Mouse (Mus musculus): ENCODE data around the gene Rhot2. TPM values are rescaled to one million over a fixed set of nuclear protein-coding genes. Genes with fewer than 3 reads are reported as not detected.
"Not testable (repeated sequence)": the region's sequence is repeated elsewhere in the genome, so short reads cannot be mapped to it uniquely, and the experiment has no call there.

Gene Rhot2
- total RNA-seq, 2 experiments from 2014 or later, result 103 to 105 TPM

GRCm38 (mm10) chr17:25824362-25825142, 20.1 kb downstream of the Rhot2 start:
- H3K27ac ChIP-seq, result no peak overlapping the region
- no peak for TF ChIP-seq CTCF (IDR thresholded peaks at IDR 0.05)

GRCm38 (mm10) chr17:25823452-25823851, 21.2 kb downstream of the Rhot2 start, which contains the start of gene Wdr24:
TSS of gene Wdr24 (plus strand) at chr17:25823627.
- H3K27ac ChIP-seq, result peak within 1 kb of the TSS; percentile 75
- H3K4me3 ChIP-seq, result peak within 1 kb of the TSS; percentile 72
- DNase-seq (ENCODE audit: extremely low spot score in 1 of 2, low spot score in 2 of 2), result peak; percentile 77 to 78
- TF ChIP-seq CTCF (IDR thresholded peaks at IDR 0.05), result no peak
- intact Hi-C loops (cut with DNase I), result no loop called here

More at GRCm38 (mm10) chr17:25824362-25825142, 20.1 kb downstream of the Rhot2 start:
- no peak for DNase-seq (ENCODE audit: extremely low spot score in 1 of 2, low spot score in 2 of 2)
- peak overlapping the region; percentile 72 for H3K4me3 ChIP-seq
- intact Hi-C loops (cut with DNase I), result no loop called here

GRCm38 (mm10) chr17:25818851-25819780, 25.5 kb downstream of the Rhot2 start:
- H3K27ac ChIP-seq, result no peak overlapping the region
- TF ChIP-seq CTCF (IDR thresholded peaks at IDR 0.05), result no peak
- intact Hi-C loops (cut with DNase I), result no loop called here
- H3K4me3 ChIP-seq, result no peak overlapping the region
- no peak for DNase-seq (ENCODE audit: extremely low spot score in 1 of 2, low spot score in 2 of 2)

GRCm38 (mm10) chr17:25817662-25818061, 27.0 kb downstream of the Rhot2 start:
- intact Hi-C loops (cut with DNase I), result no loop called here
- no peak for DNase-seq (ENCODE audit: extremely low spot score in 1 of 2, low spot score in 2 of 2)
- H3K4me3 ChIP-seq, result no peak overlapping the region
- H3K27ac ChIP-seq, result 0 out of 2 replicates have a peak overlapping the region, but pooled peaks have one; percentile 11
- TF ChIP-seq CTCF (IDR thresholded peaks at IDR 0.05), result no peak

- Histone ChIP-seq H3K27ac (peak overlapping the region; percentile 89), H3K4me3 (peak overlapping the region; percentile 29)
- peak; percentile 56 for TF ChIP-seq CTCF (IDR thresholded peaks at IDR 0.05)
- intact Hi-C loops (cut with DNase I), result no loop called here
- peak; percentile 81 to 87 for DNase-seq (ENCODE audit: extremely low spot score in 1 of 2, low spot score in 2 of 2)
These were observed 31.2 kb downstream of the Rhot2 start for GRCm38 (mm10) chr17:25813471-25813870.

- Histone ChIP-seq H3K27ac (peak overlapping the region; percentile 99), H3K4me3 (peak overlapping the region; percentile 63)
- no peak for DNase-seq (ENCODE audit: extremely low spot score in 1 of 2, low spot score in 2 of 2)
- intact Hi-C loops (cut with DNase I), result no loop called here
- no peak for TF ChIP-seq CTCF (IDR thresholded peaks at IDR 0.05)
These were observed 33.8 kb downstream of the Rhot2 start for GRCm38 (mm10) chr17:25810890-25811289.

- TF ChIP-seq CTCF (IDR thresholded peaks at IDR 0.05), result no peak; the same call in 1 of the 2 replicates
- intact Hi-C loops (cut with DNase I), result no loop called here
- peak overlapping the region; percentile 63 for H3K4me3 ChIP-seq
- peak in 1 of 2 experiments; percentile 54 for DNase-seq (ENCODE audit: extremely low spot score in 1 of 2, low spot score in 2 of 2)
- H3K27ac ChIP-seq, result peak overlapping the region; percentile 99
These were observed 34.9 kb downstream of the Rhot2 start for GRCm38 (mm10) chr17:25809606-25810340.

DNA sequence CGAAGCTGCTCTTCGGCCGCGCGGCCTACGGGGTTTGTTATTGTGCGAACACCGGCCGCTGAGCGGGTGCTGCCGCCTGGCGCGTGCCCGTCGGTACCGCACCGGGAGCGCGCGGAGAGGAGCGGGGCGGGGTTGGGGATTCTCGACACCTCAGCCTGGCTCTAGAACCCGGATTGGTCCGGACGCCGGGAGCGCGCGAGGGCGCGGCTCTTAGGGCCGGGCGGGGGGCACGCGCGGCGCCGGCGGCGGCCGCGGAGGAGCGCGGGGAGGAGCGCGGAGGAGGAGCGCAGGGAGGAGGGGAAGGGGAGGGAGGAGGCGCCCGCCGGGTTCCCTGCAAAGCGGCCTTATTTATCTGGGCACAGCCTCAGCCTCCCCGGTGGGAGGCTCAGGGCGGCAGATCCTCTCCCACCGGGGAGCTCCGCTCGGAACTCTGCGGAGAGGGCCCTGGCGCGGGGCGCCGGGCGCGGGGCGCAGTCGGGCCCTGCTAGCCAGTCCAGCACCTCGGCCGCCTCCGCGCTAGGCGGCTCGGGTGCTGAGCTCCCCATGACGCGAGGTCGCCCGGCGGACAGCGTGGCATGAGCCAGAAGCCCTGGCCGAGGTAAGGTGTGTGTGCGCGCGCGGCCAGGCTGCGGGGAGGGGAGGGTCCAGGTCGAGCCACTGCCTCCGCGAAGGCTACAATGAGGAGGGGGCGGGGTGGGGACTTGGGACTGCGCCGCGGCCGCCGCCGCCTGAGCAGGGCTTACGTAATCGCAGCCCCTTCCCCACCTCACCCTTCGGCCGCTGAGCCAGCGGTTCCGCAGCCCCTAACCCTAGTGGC, 35.7 kb downstream of the Rhot2 start, which contains the start of gene Fbxl16:
TSS of gene Fbxl16 (plus strand) at position 297 of the 817 bp plus-strand sequence.
- peak; percentile 91 to 92 for DNase-seq (ENCODE audit: extremely low spot score in 1 of 2, low spot score in 2 of 2)
- Histone ChIP-seq H3K27ac (peak within 1 kb of the TSS; percentile 99), H3K4me3 (peak within 1 kb of the TSS; percentile 63)
- TF ChIP-seq CTCF (IDR thresholded peaks at IDR 0.05), result peak; percentile 49
- intact Hi-C loops (cut with DNase I), result no loop called here

DNA sequence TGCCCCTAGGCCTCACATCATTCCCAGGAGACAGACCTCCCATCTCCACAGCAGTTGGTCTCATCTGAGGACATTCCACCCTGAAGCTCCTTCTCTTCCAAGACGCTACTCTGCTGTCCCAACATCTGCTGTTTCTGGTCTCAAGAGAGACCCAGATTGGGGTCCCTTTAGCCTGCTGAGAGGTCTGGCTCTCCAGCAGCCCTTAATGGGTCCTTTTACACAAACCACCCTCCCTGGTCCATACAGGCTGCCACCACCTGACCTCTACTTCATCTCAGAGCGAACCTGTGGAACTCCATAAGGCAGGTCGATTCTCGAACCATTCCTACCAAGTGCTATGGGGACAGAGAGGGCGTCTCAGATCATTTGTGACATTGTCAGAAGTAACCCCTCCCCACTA, 36.6 kb downstream of the Rhot2 start:
- peak overlapping the region; percentile 90 for H3K27ac ChIP-seq
- intact Hi-C loops (cut with DNase I), result no loop called here

GRCm38 (mm10) chr17:25807452-25807851, 37.2 kb downstream of the Rhot2 start:
- peak; percentile 34 for TF ChIP-seq CTCF (IDR thresholded peaks at IDR 0.05)
- intact Hi-C loops (cut with DNase I); H3K27ac ChIP-seq; DNase-seq (ENCODE audit: extremely low spot score in 1 of 2, low spot score in 2 of 2); H3K4me3 ChIP-seq: not testable (repeated sequence)

More for the DNA sequence above, 36.6 kb downstream of the Rhot2 start:
- TF ChIP-seq CTCF (IDR thresholded peaks at IDR 0.05), result no peak
- H3K4me3 ChIP-seq, result peak overlapping the region; percentile 63
- no peak for DNase-seq (ENCODE audit: extremely low spot score in 1 of 2, low spot score in 2 of 2)

Data from left cerebral cortex, adult 2 months (tissue).